In genomic region chr4:124802309-124803260, GRCm38 (mm10) we compare ENCODE assay signal across 8 mouse cellular contexts. TPM values are rescaled to one million over a fixed set of nuclear protein-coding genes. Genes with fewer than 3 reads are reported as not detected.
A peak's percentile ranks its signal among the peaks of the same experiment; 100 is the strongest.
DNase-seq lines count a peak whose midpoint lies in the region; ATAC-seq and TF ChIP-seq lines count a peak whose summit lies in the region.

No protein-coding gene starts in this region.

- TF ChIP-seq POLR2A in limb, embryonic 14.5 days (IDR thresholded peaks at IDR 0.05; ENCODE audit: borderline replicate concordance, extremely low read depth, insufficient read depth, insufficient read length), result peak; percentile 71; the same call in 1 of the 2 replicates

- H3K4me3 ChIP-seq in embryonic facial prominence, embryonic 13.5 days, result peak overlapping the region; percentile 73
- H3K4me3 ChIP-seq in limb, embryonic 14.5 days (replicated peaks; ENCODE audit: low read length), result peak overlapping the region; percentile 81
- H3K4me3 ChIP-seq in midbrain, postnatal 0 days (ENCODE audit: low read depth, low read length), result peak overlapping the region; percentile 81

- TF ChIP-seq CTCF in midbrain, postnatal 0 days (IDR thresholded peaks at IDR 0.05), result no peak

- H3K9me3 ChIP-seq in embryonic facial prominence, embryonic 13.5 days, result no peaks in the 10 kb centered on the region
- no peaks in the 10 kb centered on the region for H3K9me3 ChIP-seq in limb, embryonic 14.5 days (ENCODE audit: control insufficient read depth, low read length)
- H3K9me3 ChIP-seq in midbrain, postnatal 0 days (ENCODE audit: low read length), result no peaks in the 10 kb centered on the region

- peak overlapping the region; percentile 96 for H3K27ac ChIP-seq in embryonic facial prominence, embryonic 13.5 days
- H3K27ac ChIP-seq in limb, embryonic 14.5 days (replicated peaks; ENCODE audit: low read depth, low read length), result peak overlapping the region; percentile 96
- H3K27ac ChIP-seq in midbrain, postnatal 0 days (ENCODE audit: low read depth, low read length), result peak overlapping the region; percentile 76

- peak; percentile 99 for ATAC-seq in embryonic facial prominence, embryonic 13.5 days (ENCODE audit: insufficient number of reproducible peaks, insufficient read depth, low FRiP score, low TSS enrichment, low read depth)
- ATAC-seq in limb, embryonic 14.5 days (ENCODE audit: low FRiP score, low read depth), result peak; percentile 100
- ATAC-seq in midbrain, postnatal 0 days (ENCODE audit: low FRiP score), result peak; percentile 98

- peak overlapping the region; percentile 91 for H3K9ac ChIP-seq in embryonic facial prominence, embryonic 13.5 days
- H3K9ac ChIP-seq in limb, embryonic 14.5 days (ENCODE audit: low read depth, low read length, severe bottlenecking), result peak overlapping the region; percentile 89
- H3K9ac ChIP-seq in midbrain, postnatal 0 days (replicated peaks; ENCODE audit: low read length, poor library complexity, severe bottlenecking), result peak overlapping the region; percentile 73

- no peaks in the 10 kb centered on the region for H3K27me3 ChIP-seq in embryonic facial prominence, embryonic 13.5 days
- no peaks in the 10 kb centered on the region for H3K27me3 ChIP-seq in limb, embryonic 14.5 days (ENCODE audit: control insufficient read depth, insufficient read depth, low read length)
- H3K27me3 ChIP-seq in midbrain, postnatal 0 days (ENCODE audit: insufficient read depth, low read length), result no peaks in the 10 kb centered on the region

- H3K4me2 ChIP-seq in embryonic facial prominence, embryonic 13.5 days, result peak overlapping the region; percentile 84
- H3K4me2 ChIP-seq in limb, embryonic 14.5 days (replicated peaks; ENCODE audit: low read depth, low read length, severe bottlenecking), result peak overlapping the region; percentile 84
- peak overlapping the region; percentile 89 for H3K4me2 ChIP-seq in midbrain, postnatal 0 days (ENCODE audit: low read depth, low read length, poor library complexity, severe bottlenecking)

- DNase-seq in 3134 (ENCODE audit: extremely low read depth, insufficient read length, low spot score), result peak; percentile 90
- DNase-seq in adrenal gland, postnatal 36 days, result peak; percentile 99
- DNase-seq in heart, adult 8-10 months (ENCODE audit: low spot score), result peak; percentile 97
- peak; percentile 97 for DNase-seq in kidney, adult 9 months
- peak; percentile 95 for DNase-seq in limb, embryonic 14.5 days (ENCODE audit: low spot score)
- DNase-seq in midbrain, postnatal 0 days (ENCODE audit: low spot score), result peak; percentile 97
- peak; percentile 92 to 97 for DNase-seq in spleen, postnatal 14 days (ENCODE audit: low spot score in 2 of 2)

- H3K4me1 ChIP-seq in embryonic facial prominence, embryonic 13.5 days, result peaks cover 12% of the 10 kb centered on the region
- peaks cover 6% of the 10 kb centered on the region for H3K4me1 ChIP-seq in limb, embryonic 14.5 days (ENCODE audit: control insufficient read depth, insufficient read depth, low read length)
- no peaks in the 10 kb centered on the region; the same call in 1 of the 2 replicates for H3K4me1 ChIP-seq in midbrain, postnatal 0 days (ENCODE audit: insufficient read depth, low read length)

- H3K36me3 ChIP-seq in embryonic facial prominence, embryonic 13.5 days, result peaks cover 60% of the 10 kb centered on the region
- H3K36me3 ChIP-seq in limb, embryonic 14.5 days (ENCODE audit: control insufficient read depth, insufficient read depth, low read length), result peaks cover 58% of the 10 kb centered on the region
- H3K36me3 ChIP-seq in midbrain, postnatal 0 days (ENCODE audit: insufficient read depth, low read length), result peaks cover 34% of the 10 kb centered on the region

- 1% methylated on average over 53 of the region's 53 CpGs for WGBS in embryonic facial prominence, embryonic 13.5 days
- WGBS in limb, embryonic 14.5 days, result 2% methylated on average over 45 of the region's 53 CpGs
- WGBS in midbrain, postnatal 0 days, result 2% methylated on average over 52 of the region's 53 CpGs

RNA-seq across cellular contexts. Expression of gene Mtf1, which starts 0.7 kb away (rescaled TPM):
- 10 to 100 TPM; 21.7 to 26.6 TPM for total RNA-seq in adrenal gland, postnatal 36 days (2021)
- 11.9 and 12.9 TPM in 2 replicates for polyA plus RNA-seq in embryonic facial prominence, embryonic 13.5 days (2015; fragmentation: Nextera tagmentation; extraction: Ambion mirVana)
- total RNA-seq in heart, adult 8-10 months (2022), result 10 to 100 TPM; 12.5 to 18.4 (median 14.5) TPM
- 9.3 and 10.3 TPM in 2 replicates for polyA plus RNA-seq in limb, embryonic 14.5 days (2012; rRNA removed)
- 9.8 and 10.1 TPM in 2 replicates for polyA plus RNA-seq in limb, embryonic 14.5 days (2014; fragmentation: Nextera tagmentation; extraction: Ambion mirVana)
- 7.0 and 15.5 TPM in 2 replicates for total RNA-seq in midbrain, postnatal 0 days (2014; rRNA removed)
- polyA plus RNA-seq in midbrain, postnatal 0 days (2015; fragmentation: Nextera tagmentation; extraction: Ambion mirVana), result 22.1 and 24.7 TPM in 2 replicates

RNA-seq across cellular contexts. Expression of gene Yrdc, which starts 47.9 kb away (rescaled TPM):
- total RNA-seq in adrenal gland, postnatal 36 days (2021), result 10 to 100 TPM; 47.0 to 50.6 TPM
- polyA plus RNA-seq in embryonic facial prominence, embryonic 13.5 days (2015; fragmentation: Nextera tagmentation; extraction: Ambion mirVana), result 33.5 and 39.6 TPM in 2 replicates
- 10 to 100 TPM; 20.8 to 22.5 (median 22.0) TPM for total RNA-seq in heart, adult 8-10 months (2022)
- polyA plus RNA-seq in limb, embryonic 14.5 days (2012; rRNA removed), result 54.6 and 64.5 TPM in 2 replicates
- 48.6 and 50.6 TPM in 2 replicates for polyA plus RNA-seq in limb, embryonic 14.5 days (2014; fragmentation: Nextera tagmentation; extraction: Ambion mirVana)
- 54.5 and 78.4 TPM in 2 replicates for total RNA-seq in midbrain, postnatal 0 days (2014; rRNA removed)
- polyA plus RNA-seq in midbrain, postnatal 0 days (2015; fragmentation: Nextera tagmentation; extraction: Ambion mirVana), result 48.9 and 55.7 TPM in 2 replicates

RNA-seq across cellular contexts. Expression of gene 1110065P20Rik, which starts 48.4 kb away (rescaled TPM):
- total RNA-seq in adrenal gland, postnatal 36 days (2021), result 10 to 100 TPM; 43.4 to 49.2 TPM
- polyA plus RNA-seq in embryonic facial prominence, embryonic 13.5 days (2015; fragmentation: Nextera tagmentation; extraction: Ambion mirVana), result 60.0 and 60.9 TPM in 2 replicates
- total RNA-seq in heart, adult 8-10 months (2022), result 10 to 100 TPM; 18.2 to 23.5 (median 21.0) TPM
- polyA plus RNA-seq in limb, embryonic 14.5 days (2012; rRNA removed), result 63.4 and 71.8 TPM in 2 replicates
- 67.5 and 70.5 TPM in 2 replicates for polyA plus RNA-seq in limb, embryonic 14.5 days (2014; fragmentation: Nextera tagmentation; extraction: Ambion mirVana)
- total RNA-seq in midbrain, postnatal 0 days (2014; rRNA removed), result 163 and 181 TPM in 2 replicates
- polyA plus RNA-seq in midbrain, postnatal 0 days (2015; fragmentation: Nextera tagmentation; extraction: Ambion mirVana), result 135 and 141 TPM in 2 replicates

RNA-seq across cellular contexts. Expression of gene Maneal, which starts 59.4 kb away (rescaled TPM):
- total RNA-seq in adrenal gland, postnatal 36 days (2021), result 1 to 10 TPM; 3.8 to 4.4 TPM
- polyA plus RNA-seq in embryonic facial prominence, embryonic 13.5 days (2015; fragmentation: Nextera tagmentation; extraction: Ambion mirVana), result 1.2 and 1.4 TPM in 2 replicates
- 1 to 10 TPM in 1 of 4 experiments, under 1 TPM in 3; 0.54 to 1.0 (median 0.69) TPM for total RNA-seq in heart, adult 8-10 months (2022)
- 2.7 and 3.6 TPM in 2 replicates for polyA plus RNA-seq in limb, embryonic 14.5 days (2012; rRNA removed)
- polyA plus RNA-seq in limb, embryonic 14.5 days (2014; fragmentation: Nextera tagmentation; extraction: Ambion mirVana), result 1.0 and 1.6 TPM in 2 replicates
- total RNA-seq in midbrain, postnatal 0 days (2014; rRNA removed), result 43.7 and 50.5 TPM in 2 replicates
- 9.4 and 9.5 TPM in 2 replicates for polyA plus RNA-seq in midbrain, postnatal 0 days (2015; fragmentation: Nextera tagmentation; extraction: Ambion mirVana)

Comparison
In these comparisons a context has a peak if more than half of its experiments do, and no peak if none do; other contexts are left out.
1. Peak in every context shown above with its lines: DNase-seq, ATAC-seq, H3K4me3 ChIP-seq and H3K27ac ChIP-seq.